Mouse (Mus musculus): ENCODE data around the gene Mki67. TPM values are rescaled to one million over a fixed set of nuclear protein-coding genes. Genes with fewer than 3 reads are reported as not detected.
A peak's percentile ranks its signal among the peaks of the same experiment; 100 is the strongest.

Gene Mki67
- polyA plus RNA-seq, 1 experiment: 0.28 TPM

DNA sequence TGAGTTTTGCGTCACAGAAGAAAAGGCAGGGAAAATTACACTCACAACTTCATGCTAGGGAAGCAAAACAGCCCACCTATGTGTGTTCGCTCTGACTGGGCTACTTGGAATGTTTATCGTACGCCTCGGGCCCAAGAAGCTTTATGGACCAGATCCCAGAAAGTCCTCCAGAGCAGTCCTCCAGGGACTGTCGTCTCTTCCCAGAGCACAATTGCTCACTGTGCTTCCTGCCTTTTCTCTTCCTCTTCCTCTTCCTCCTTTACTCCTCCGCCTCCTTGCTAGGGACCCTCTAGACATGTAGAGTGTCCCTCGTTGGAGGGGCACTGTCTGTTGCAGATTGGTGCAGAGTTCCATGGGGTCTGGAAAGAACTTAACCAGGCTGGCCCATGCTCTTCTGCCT, 67.3 kb downstream of the Mki67 start:
- Histone ChIP-seq H3K27ac (ENCODE audit: insufficient read depth, low read depth, low read length) (no peak overlapping the region), H3K4me1 (ENCODE audit: control insufficient read depth, insufficient read depth, low read length) (no peaks in the 10 kb centered on the region), H3K4me3 (ENCODE audit: insufficient read depth, low read depth, low read length) (no peak overlapping the region), H3K36me3 (ENCODE audit: control insufficient read depth, insufficient read depth, low read length) (no peaks in the 10 kb centered on the region), H3K27me3 (replicated peaks; ENCODE audit: control insufficient read depth, insufficient read depth, low read length) (no peaks in the 10 kb centered on the region)
- DNase-seq: no peak
- 77% methylated on average over 8 of the region's 8 CpGs for WGBS
- TF ChIP-seq CTCF (conservative IDR thresholded peaks at IDR 0.05; ENCODE audit: insufficient read depth, insufficient read length, low read depth, low read length) (no peak), POLR2A (IDR thresholded peaks at IDR 0.05; ENCODE audit: low read depth, low read length) (no peak)

DNA sequence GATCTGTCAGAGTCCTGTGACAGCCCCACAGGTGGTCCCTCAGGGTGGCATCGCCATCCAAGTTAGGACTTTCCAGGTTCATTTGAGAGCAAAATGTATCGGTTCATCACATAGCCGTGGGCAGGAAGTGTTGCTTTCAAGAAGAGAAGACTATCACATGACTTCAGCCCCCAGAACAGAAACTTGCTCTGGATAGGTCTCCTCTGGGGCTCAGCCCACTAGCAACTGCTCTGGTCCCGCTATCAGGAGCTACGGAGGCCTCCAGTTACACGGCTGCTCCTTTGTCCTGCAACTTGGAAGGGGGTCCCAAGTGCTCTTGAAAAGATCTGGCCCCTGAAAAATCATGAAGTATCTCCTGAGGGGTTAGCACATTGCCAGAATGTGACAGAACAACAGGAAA, 69.2 kb downstream of the Mki67 start:
- no peak overlapping the region for H3K4me3 ChIP-seq (ENCODE audit: insufficient read depth, low read depth, low read length)
- 74% methylated on average over 6 of the region's 6 CpGs for WGBS
- H3K4me1 ChIP-seq (ENCODE audit: control insufficient read depth, insufficient read depth, low read length): no peaks in the 10 kb centered on the region
- H3K27me3 ChIP-seq (replicated peaks; ENCODE audit: control insufficient read depth, insufficient read depth, low read length): no peaks in the 10 kb centered on the region
- no peak for DNase-seq
- no peaks in the 10 kb centered on the region for H3K36me3 ChIP-seq (ENCODE audit: control insufficient read depth, insufficient read depth, low read length)
- TF ChIP-seq CTCF (conservative IDR thresholded peaks at IDR 0.05; ENCODE audit: insufficient read depth, insufficient read length, low read depth, low read length): no peak
- TF ChIP-seq POLR2A (IDR thresholded peaks at IDR 0.05; ENCODE audit: low read depth, low read length): no peak
- H3K27ac ChIP-seq (ENCODE audit: insufficient read depth, low read depth, low read length): no peak overlapping the region

DNA sequence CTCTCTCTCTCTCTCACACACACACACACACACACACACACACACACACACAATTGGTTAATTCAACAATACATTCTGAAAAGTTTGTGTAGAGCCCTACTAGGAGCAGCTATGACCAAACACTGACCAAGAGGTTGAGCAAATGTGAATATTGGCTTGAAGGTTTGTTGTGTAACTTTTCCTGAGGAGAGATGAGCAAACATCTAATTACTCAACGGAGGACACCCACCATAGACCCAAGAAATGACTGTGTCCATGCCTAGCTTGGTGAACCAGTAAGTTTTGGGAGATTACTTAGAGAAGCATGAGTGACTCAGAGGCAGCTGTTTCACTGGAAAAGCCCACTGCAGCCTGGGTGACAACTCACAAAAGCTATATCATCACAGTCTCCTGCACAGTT, 71.7 kb downstream of the Mki67 start:
- H3K4me3 ChIP-seq (ENCODE audit: insufficient read depth, low read depth, low read length): no peak overlapping the region
- no peak for TF ChIP-seq POLR2A (IDR thresholded peaks at IDR 0.05; ENCODE audit: low read depth, low read length)
- TF ChIP-seq CTCF (conservative IDR thresholded peaks at IDR 0.05; ENCODE audit: insufficient read depth, insufficient read length, low read depth, low read length): no peak
- no peak for DNase-seq
- no peaks in the 10 kb centered on the region for H3K36me3 ChIP-seq (ENCODE audit: control insufficient read depth, insufficient read depth, low read length)
- H3K4me1 ChIP-seq (ENCODE audit: control insufficient read depth, insufficient read depth, low read length): no peaks in the 10 kb centered on the region
- no peaks in the 10 kb centered on the region for H3K27me3 ChIP-seq (replicated peaks; ENCODE audit: control insufficient read depth, insufficient read depth, low read length)
- no peak overlapping the region for H3K27ac ChIP-seq (ENCODE audit: insufficient read depth, low read depth, low read length)
- WGBS: 85% methylated on average over 1 of the region's 1 CpGs

DNA sequence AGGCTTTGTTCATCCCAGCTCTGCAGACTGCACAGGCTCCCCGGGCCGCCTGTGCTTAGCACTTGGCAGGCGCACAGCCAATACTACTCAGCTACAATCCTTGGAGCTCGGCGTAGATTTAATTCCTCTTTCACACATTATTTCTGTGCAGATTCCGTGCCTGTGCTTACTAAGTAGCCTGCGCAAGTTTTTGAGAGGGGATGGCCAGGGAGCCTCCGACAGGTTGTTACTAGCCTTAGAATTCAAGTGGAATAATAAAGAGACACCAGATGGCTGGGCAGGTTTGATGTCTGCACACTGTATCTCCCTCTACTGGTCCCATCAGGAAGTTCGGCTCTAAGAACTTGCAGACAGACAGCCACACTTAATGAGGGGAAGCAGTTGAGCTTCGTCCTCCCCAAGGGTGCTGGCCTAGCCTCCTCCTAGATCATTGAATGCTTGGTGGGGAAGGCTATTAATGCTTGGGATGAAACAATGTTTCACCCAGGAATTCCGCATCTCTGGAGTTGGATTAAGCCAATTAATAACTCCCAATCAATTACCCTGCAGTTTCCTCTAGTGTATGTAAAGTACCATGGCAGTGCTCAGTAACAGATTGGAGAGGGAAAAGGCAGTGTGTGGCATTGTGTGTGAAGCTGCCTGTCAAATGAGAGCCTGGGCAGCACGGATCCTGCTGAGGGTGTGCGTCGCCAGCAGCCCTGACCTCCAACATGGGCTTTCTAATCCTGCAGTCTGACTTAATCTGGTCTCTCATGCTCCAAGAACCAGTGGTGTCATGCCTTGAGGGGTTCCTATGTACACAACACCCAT, 74.3 kb downstream of the Mki67 start:
- no peaks in the 10 kb centered on the region for H3K27me3 ChIP-seq (replicated peaks; ENCODE audit: control insufficient read depth, insufficient read depth, low read length)
- H3K4me3 ChIP-seq (ENCODE audit: insufficient read depth, low read depth, low read length): no peak overlapping the region
- no peaks in the 10 kb centered on the region for H3K36me3 ChIP-seq (ENCODE audit: control insufficient read depth, insufficient read depth, low read length)
- 61% methylated on average over 14 of the region's 14 CpGs for WGBS
- H3K27ac ChIP-seq (ENCODE audit: insufficient read depth, low read depth, low read length): no peak overlapping the region
- H3K4me1 ChIP-seq (ENCODE audit: control insufficient read depth, insufficient read depth, low read length): no peaks in the 10 kb centered on the region
- TF ChIP-seq POLR2A (IDR thresholded peaks at IDR 0.05; ENCODE audit: low read depth, low read length): no peak
- TF ChIP-seq CTCF (conservative IDR thresholded peaks at IDR 0.05; ENCODE audit: insufficient read depth, insufficient read length, low read depth, low read length): peak; percentile 58; the same call in 1 of the 2 replicates
- peak; percentile 38 for DNase-seq

Other genes with a start within 250 kb of the Mki67 start
- gene Clrn3, start 187.7 kb downstream of the Mki67 start, polyA plus RNA-seq (2012; rRNA removed): 26.7 and 29.8 TPM in 2 replicates
- 1.7 and 2.5 TPM in 2 replicates for gene Ptpre, start 178.9 kb downstream of the Mki67 start, polyA plus RNA-seq (2012; rRNA removed)

Measured in kidney, adult 2 months (tissue).